17 mouse cellular contexts compared by ENCODE assay signal in genomic region chr17:75857015-75857414, GRCm38 (mm10).
"Had no signal": no experiment of that assay in that cellular context is flagged by ENCODE, and none has a peak within 500 bp of the region (broad histone marks: within the 10 kb centered on the region; RNA-seq: fewer than 3 reads in every experiment).

No protein-coding gene starts in this region.

- H3K4me2 ChIP-seq: liver, embryonic 13.5 days; midbrain, embryonic 11.5 days; stomach, embryonic 15.5 days had no signal

- H3K36me3 ChIP-seq: liver, embryonic 13.5 days; stomach, embryonic 15.5 days had no signal

- DNase-seq: kidney, adult 2 months; kidney, postnatal 25 days; layer of hippocampus, adult 9-11 months; layer of hippocampus, postnatal 36 days; liver, embryonic 13.5 days; lung, adult 2 months; lung, postnatal 14 days; lung, postnatal 4 days; midbrain, embryonic 14.5 days; right cerebral cortex, postnatal 4 days; spleen, adult 18-20 months; thymus, postnatal 25 days had no signal

- H3K9ac ChIP-seq: liver, embryonic 13.5 days; stomach, embryonic 15.5 days had no signal

- H3K9me3 ChIP-seq: liver, embryonic 13.5 days; stomach, embryonic 15.5 days had no signal

- H3K4me1 ChIP-seq: liver, embryonic 13.5 days; stomach, embryonic 15.5 days had no signal

- H3K27ac ChIP-seq: kidney, postnatal 0 days; layer of hippocampus, adult 2 months; left cerebral cortex, adult 2 months; liver, embryonic 13.5 days; stomach, embryonic 15.5 days had no signal

- H3K27me3 ChIP-seq: liver, embryonic 13.5 days; stomach, embryonic 15.5 days had no signal

- H3K4me3 ChIP-seq: layer of hippocampus, adult 2 months; left cerebral cortex, adult 2 months; liver, embryonic 13.5 days; stomach, embryonic 15.5 days had no signal
